Mouse (Mus musculus) cortical plate, adult 2 months (tissue): ENCODE data around the gene Tlk1.

Experiments used
- CTCF ChIP-seq: fragments of 200-500 bp; IDR thresholded peaks from 2 replicates; pipeline ENCODE4 v1.5.1; 2011; ENCODE audit warnings: mild to moderate bottlenecking, control low read depth, low read length; ENCODE audit not compliant: insufficient read depth; ENCODE audit errors: extremely low read depth
- POLR2A ChIP-seq: fragments of 200-500 bp; IDR thresholded peaks from 2 replicates; pipeline ENCODE4 v1.6.1; 2011; ENCODE audit warnings: mild to moderate bottlenecking, low read length, control low read depth; ENCODE audit not compliant: insufficient read depth; ENCODE audit errors: extremely low read depth

DNA sequence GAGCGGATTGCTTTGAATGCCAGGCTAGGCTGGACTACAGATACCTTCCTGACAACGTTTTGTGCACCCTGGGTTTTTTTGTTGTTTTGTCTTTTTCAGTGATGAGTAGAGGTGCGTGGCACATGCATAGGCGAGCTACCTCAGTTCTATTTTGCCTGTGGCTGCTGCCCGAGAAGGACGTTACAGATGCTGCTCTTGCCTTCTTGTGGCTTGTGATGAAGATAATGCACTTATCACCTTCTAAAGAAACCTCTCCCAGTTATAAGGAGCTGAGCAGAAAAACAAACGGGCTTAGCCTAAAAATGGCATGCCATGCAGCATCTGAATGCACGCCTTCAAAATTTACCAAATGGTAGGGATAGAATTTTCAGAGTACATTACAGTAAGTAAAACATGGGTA lies 2.3 kb upstream of the Tlk1 start:
- TF ChIP-seq CTCF, result no peak
- no peak for TF ChIP-seq POLR2A
